In the genomic region with DNA sequence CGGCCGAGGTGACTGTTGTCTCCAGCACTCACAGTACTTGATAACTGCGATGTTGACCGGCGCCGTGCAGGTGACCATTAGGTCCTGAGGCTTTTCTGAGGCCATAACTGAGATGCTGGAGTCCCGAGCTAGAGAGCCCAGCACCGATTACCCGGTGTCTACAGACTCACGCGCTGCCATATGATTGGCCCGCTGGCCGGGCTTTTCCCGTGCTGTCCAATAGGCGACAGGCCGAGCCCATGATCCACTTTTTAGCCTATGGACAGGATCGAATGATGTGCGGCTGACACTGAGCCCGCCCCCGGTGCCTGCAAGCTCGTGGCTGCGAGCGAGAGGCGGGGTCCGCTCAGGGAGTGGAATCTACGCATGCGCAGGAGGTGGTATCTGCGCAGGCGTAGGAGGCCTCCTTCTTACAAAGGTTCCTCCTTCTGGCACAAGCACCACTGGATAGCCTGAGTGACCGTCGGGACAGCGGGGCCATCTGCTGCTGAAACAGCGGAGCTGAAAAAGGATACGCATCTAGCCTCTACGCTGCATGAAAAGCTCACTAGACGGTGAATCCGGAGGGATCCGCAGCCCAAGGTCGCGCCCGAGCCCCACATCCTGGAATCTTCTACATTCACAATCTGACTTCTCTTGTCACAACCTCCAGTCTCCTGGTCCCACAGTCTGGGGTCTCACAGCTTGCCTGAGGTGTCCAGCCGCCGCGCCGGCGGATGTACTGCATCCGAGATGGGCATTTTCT, we compare ENCODE assay signal across 1 mouse cellular context.
A peak's percentile ranks its signal among the peaks of the same experiment; 100 is the strongest.
TF ChIP-seq lines count a peak whose summit lies in the region.

TSS of gene Mvd (minus strand) at position 161 of the 745 bp plus-strand sequence.

TF ChIP-seq in MEL, 35 proteins besides CTCF, POLR2A, EP300 and RAD21 (continued from another document):
- no peak for TF ChIP-seq MAZ (IDR thresholded peaks at IDR 0.05; ENCODE audit: low read depth, low read length)
- peak; percentile 52; the same call in 1 of the 2 replicates for TF ChIP-seq ELF1 (IDR thresholded peaks at IDR 0.05; ENCODE audit: low read depth, low read length)
- no peak for TF ChIP-seq CHD2 (IDR thresholded peaks at IDR 0.05; ENCODE audit: low read length)
- TF ChIP-seq BHLHE40 (IDR thresholded peaks at IDR 0.05; ENCODE audit: borderline replicate concordance, low read depth, low read length) = no peak
- TF ChIP-seq POLR2AphosphoS5 (IDR thresholded peaks at IDR 0.05; ENCODE audit: borderline replicate concordance, low read depth, low read length) = no peak
- TF ChIP-seq ETS1 (IDR thresholded peaks at IDR 0.05; ENCODE audit: low read depth, low read length) = no peak
- TF ChIP-seq USF1 (IDR thresholded peaks at IDR 0.05; ENCODE audit: low read depth, low read length) = peak; percentile 56; the same call in 1 of the 2 replicates
- peak; percentile 98 for TF ChIP-seq NRF1 (IDR thresholded peaks at IDR 0.05; ENCODE audit: insufficient read depth, low read depth, low read length, poor library complexity, severe bottlenecking)
